Mouse (Mus musculus): ENCODE data around the gene Gm10409. TPM values are rescaled to one million over a fixed set of nuclear protein-coding genes. Genes with fewer than 3 reads are reported as not detected.

The Gm10409 gene
- 0.02 TPM in 1 of 2 replicates, not detected in the other for polyA plus RNA-seq (2012; rRNA removed)

DNA sequence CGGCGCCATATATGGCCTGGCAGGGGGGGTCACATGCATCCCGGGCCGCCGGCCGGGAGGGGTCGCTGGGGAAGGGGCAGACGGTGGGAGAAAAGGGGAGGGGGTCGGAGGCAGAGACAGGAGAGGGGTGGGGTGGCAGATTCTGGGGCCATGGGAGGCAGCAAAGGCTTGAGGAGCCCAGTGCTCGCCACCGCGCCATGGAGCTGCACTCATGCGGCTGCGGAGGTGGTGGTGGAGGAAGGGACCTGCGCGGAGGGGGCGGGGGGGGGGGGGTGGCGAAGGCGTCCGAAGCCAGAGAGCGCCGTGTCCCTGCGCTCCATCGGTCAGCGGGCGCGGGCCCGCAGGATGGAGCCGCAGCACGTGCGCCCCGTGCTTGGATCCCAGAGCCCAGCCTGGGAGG is at the start of gene Gm10409:
Gene Gm10409 (plus strand): TSS at position 301 of the 400 bp plus-strand sequence.

DNA sequence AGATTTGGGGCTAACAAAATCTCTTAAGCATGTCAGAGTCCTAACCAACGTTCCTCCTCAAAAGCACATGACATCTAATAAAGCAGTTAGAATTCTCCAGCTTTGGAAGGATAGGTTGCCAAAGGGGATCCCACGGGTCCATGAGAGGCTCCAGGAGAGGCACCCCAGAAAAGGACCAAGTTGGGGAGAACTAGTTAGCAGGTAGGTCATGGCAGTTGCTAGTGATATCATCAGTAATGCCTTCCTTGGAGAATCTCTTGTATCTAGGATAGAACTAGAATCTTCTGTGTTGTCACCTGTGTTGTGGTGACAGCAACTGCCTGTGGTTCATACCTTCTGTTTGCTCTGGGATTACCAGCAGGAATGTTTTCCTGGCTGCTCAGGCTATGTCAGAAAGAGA is 17.6 kb upstream of the Gm10409 start, which contains the start of gene Gm10413:
Gene Gm10413 (plus strand): TSS at position 301 of the 400 bp plus-strand sequence.

DNA sequence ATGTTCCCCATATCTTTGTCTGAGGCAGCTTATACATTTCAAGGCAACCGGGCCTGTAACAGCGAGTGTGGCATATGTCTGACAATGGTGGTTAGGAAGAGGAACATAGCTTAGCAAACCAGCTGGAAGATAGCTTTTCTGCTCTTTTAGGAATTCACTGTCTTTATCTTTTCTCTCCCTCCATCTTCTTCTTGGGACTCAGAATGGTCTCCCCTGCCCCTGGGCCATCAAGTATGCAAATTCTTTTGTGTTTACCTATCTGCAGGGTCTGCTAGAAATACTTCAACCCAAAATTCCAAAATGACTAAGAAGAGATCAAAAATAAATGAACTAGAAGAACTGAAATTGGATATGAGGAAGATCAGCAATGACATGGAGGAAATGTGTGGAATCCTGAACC is 15.4 kb downstream of the Gm10409 start, which contains the start of gene Gm3005:
Gene Gm3005 (plus strand): TSS at position 301 of the 400 bp plus-strand sequence.

DNA sequence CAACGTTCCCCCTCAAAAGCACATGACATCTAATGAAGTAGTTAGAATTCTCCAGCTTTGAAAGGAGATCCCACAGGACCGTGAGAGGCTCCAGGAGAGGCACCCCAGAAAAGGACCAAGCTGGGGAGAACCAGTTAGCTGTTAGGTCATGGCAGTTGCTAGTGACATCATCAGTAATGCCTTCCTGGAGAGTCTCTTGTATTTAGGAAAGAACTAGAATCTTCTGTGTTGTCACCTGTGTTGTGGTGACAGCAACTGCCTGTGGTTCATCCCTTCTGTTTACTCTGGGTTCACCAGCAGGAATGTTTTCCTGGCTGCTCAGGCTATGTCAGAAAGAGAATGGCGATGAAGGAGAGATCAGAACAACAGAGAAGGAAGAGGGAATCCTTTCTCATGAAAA is 36.7 kb downstream of the Gm10409 start, which contains the start of gene Gm10408:
Gene Gm10408 (plus strand): TSS at position 301 of the 400 bp plus-strand sequence.

Other genes starting within 250 kb of the Gm10409 start
- gene Gm5795, start 224.4 kb upstream of the Gm10409 start, polyA plus RNA-seq (2012; rRNA removed): not detected in 2 replicates
- 0.23 TPM in 2 replicates for gene D830030K20Rik, start 204.1 kb upstream of the Gm10409 start, polyA plus RNA-seq (2012; rRNA removed)
- not detected in 2 replicates for gene Gm2956, start 80.0 kb upstream of the Gm10409 start, polyA plus RNA-seq (2012; rRNA removed)
- not detected in 2 replicates for gene Gm10413, start 17.5 kb upstream of the Gm10409 start, polyA plus RNA-seq (2012; rRNA removed)
- 0.02 and 0.04 TPM in 2 replicates for gene Gm3005, start 15.5 kb downstream of the Gm10409 start, polyA plus RNA-seq (2012; rRNA removed)
- gene Gm10408, start 36.8 kb downstream of the Gm10409 start, polyA plus RNA-seq (2012; rRNA removed): not detected in 2 replicates
- not detected in 2 replicates for gene Gm3012, start 221.9 kb downstream of the Gm10409 start, polyA plus RNA-seq (2012; rRNA removed)
- gene Gm3020, start 239.4 kb downstream of the Gm10409 start, polyA plus RNA-seq (2012; rRNA removed): 0.02 TPM in 1 of 2 replicates, not detected in the other

Measured in liver, embryonic 18 days (tissue).